Mouse (Mus musculus): ENCODE data around the gene Lrrc23. TPM values are rescaled to one million over a fixed set of nuclear protein-coding genes. Genes with fewer than 3 reads are reported as not detected.
A peak's percentile ranks its signal among the peaks of the same experiment; 100 is the strongest.

Lrrc23 gene
- 0.43 and 0.59 TPM in 2 replicates for polyA plus RNA-seq (2015; fragmentation: Nextera tagmentation; extraction: Ambion mirVana)

- no peak for TF ChIP-seq CTCF (IDR thresholded peaks at IDR 0.05; ENCODE audit: low read depth)
- Histone ChIP-seq H3K4me1 (replicated peaks; ENCODE audit: insufficient read depth, low read length) (no peaks in the 10 kb centered on the region), H3K4me2 (ENCODE audit: low read length) (peak within 1 kb of the TSS; percentile 60), H3K27ac (no peak within 1 kb of the TSS), H3K4me3 (replicated peaks; ENCODE audit: low read depth, low read length) (peak within 1 kb of the TSS; percentile 26), H3K27me3 (ENCODE audit: insufficient read depth, low read length) (no peaks in the 10 kb centered on the region), H3K9me3 (replicated peaks; ENCODE audit: low read length) (no peaks in the 10 kb centered on the region), H3K9ac (ENCODE audit: low read depth, low read length) (no peak within 1 kb of the TSS), H3K36me3 (ENCODE audit: insufficient read depth, low read length) (no peaks in the 10 kb centered on the region)
- WGBS = 2% methylated on average over 23 of the region's 23 CpGs
- ATAC-seq (replicated peaks; ENCODE audit: low FRiP score, low read depth) (peak; percentile 25), DNase-seq (ENCODE audit: low spot score) (peak; percentile 84)
Observed at GRCm38 (mm10) chr6:124779222-124779983, at the start of gene Lrrc23. Gene Lrrc23, minus strand, starts transcription at chr6:124779727.

GRCm38 (mm10) chr6:124828101-124828592 lies 48.6 kb upstream of the Lrrc23 start:
- Histone ChIP-seq H3K4me1 (replicated peaks; ENCODE audit: insufficient read depth, low read length) (peaks cover 5% of the 10 kb centered on the region; the same call in 1 of the 2 replicates), H3K27ac (peak overlapping the region; percentile 38; the same call in 1 of the 2 replicates), H3K27me3 (ENCODE audit: insufficient read depth, low read length) (no peaks in the 10 kb centered on the region), H3K4me2 (ENCODE audit: low read length) (peak overlapping the region; percentile 89), H3K9me3 (replicated peaks; ENCODE audit: low read length) (no peaks in the 10 kb centered on the region), H3K4me3 (replicated peaks; ENCODE audit: low read depth, low read length) (peak overlapping the region; percentile 67), H3K36me3 (ENCODE audit: insufficient read depth, low read length) (peaks cover 28% of the 10 kb centered on the region), H3K9ac (ENCODE audit: low read depth, low read length) (peak overlapping the region; percentile 52)
- DNase-seq (ENCODE audit: low spot score) (peak; percentile 61), ATAC-seq (replicated peaks; ENCODE audit: low FRiP score, low read depth) (no peak)
- TF ChIP-seq CTCF (IDR thresholded peaks at IDR 0.05; ENCODE audit: low read depth) = peak; percentile 23; the same call in 1 of the 2 replicates
- WGBS = 17% methylated on average over 10 of the region's 10 CpGs

- H3K4me2 ChIP-seq (ENCODE audit: low read length) = no peak overlapping the region
- peaks cover 84% of the 10 kb centered on the region for H3K36me3 ChIP-seq (ENCODE audit: insufficient read depth, low read length)
- no peak overlapping the region for H3K4me3 ChIP-seq (replicated peaks; ENCODE audit: low read depth, low read length)
- H3K27me3 ChIP-seq (ENCODE audit: insufficient read depth, low read length) = no peaks in the 10 kb centered on the region
- no peak for ATAC-seq (replicated peaks; ENCODE audit: low FRiP score, low read depth)
- WGBS = 97% methylated on average over 4 of the region's 4 CpGs
- H3K27ac ChIP-seq = no peak overlapping the region
- no peak for DNase-seq (ENCODE audit: low spot score)
- no peak overlapping the region for H3K9ac ChIP-seq (ENCODE audit: low read depth, low read length)
- no peaks in the 10 kb centered on the region for H3K4me1 ChIP-seq (replicated peaks; ENCODE audit: insufficient read depth, low read length)
- no peaks in the 10 kb centered on the region for H3K9me3 ChIP-seq (replicated peaks; ENCODE audit: low read length)
- no peak for TF ChIP-seq CTCF (IDR thresholded peaks at IDR 0.05; ENCODE audit: low read depth)
Observed at GRCm38 (mm10) chr6:124822049-124822448, 42.5 kb upstream of the Lrrc23 start.

GRCm38 (mm10) chr6:124820891-124821290 lies 41.4 kb upstream of the Lrrc23 start:
- H3K27me3 ChIP-seq (ENCODE audit: insufficient read depth, low read length) = no peaks in the 10 kb centered on the region
- no peaks in the 10 kb centered on the region for H3K9me3 ChIP-seq (replicated peaks; ENCODE audit: low read length)
- no peak for TF ChIP-seq CTCF (IDR thresholded peaks at IDR 0.05; ENCODE audit: low read depth)
- H3K9ac ChIP-seq (ENCODE audit: low read depth, low read length) = no peak overlapping the region
- 92% methylated on average over 5 of the region's 5 CpGs for WGBS
- ATAC-seq (replicated peaks; ENCODE audit: low FRiP score, low read depth) = no peak
- no peak overlapping the region for H3K27ac ChIP-seq
- peaks cover 83% of the 10 kb centered on the region for H3K36me3 ChIP-seq (ENCODE audit: insufficient read depth, low read length)
- no peak for DNase-seq (ENCODE audit: low spot score)
- no peak overlapping the region for H3K4me2 ChIP-seq (ENCODE audit: low read length)
- H3K4me1 ChIP-seq (replicated peaks; ENCODE audit: insufficient read depth, low read length) = no peaks in the 10 kb centered on the region
- no peak overlapping the region for H3K4me3 ChIP-seq (replicated peaks; ENCODE audit: low read depth, low read length)

GRCm38 (mm10) chr6:124817971-124818370 lies 38.4 kb upstream of the Lrrc23 start:
- H3K4me1 ChIP-seq (replicated peaks; ENCODE audit: insufficient read depth, low read length) = peaks cover 5% of the 10 kb centered on the region; the same call in 1 of the 2 replicates
- DNase-seq (ENCODE audit: low spot score) = no peak
- H3K9ac ChIP-seq (ENCODE audit: low read depth, low read length) = no peak overlapping the region
- TF ChIP-seq CTCF (IDR thresholded peaks at IDR 0.05; ENCODE audit: low read depth) = no peak
- 90% methylated on average over 8 of the region's 8 CpGs for WGBS
- no peak overlapping the region for H3K27ac ChIP-seq
- H3K27me3 ChIP-seq (ENCODE audit: insufficient read depth, low read length) = no peaks in the 10 kb centered on the region
- H3K36me3 ChIP-seq (ENCODE audit: insufficient read depth, low read length) = peaks cover 57% of the 10 kb centered on the region
- ATAC-seq (replicated peaks; ENCODE audit: low FRiP score, low read depth) = no peak
- no peaks in the 10 kb centered on the region for H3K9me3 ChIP-seq (replicated peaks; ENCODE audit: low read length)
- H3K4me3 ChIP-seq (replicated peaks; ENCODE audit: low read depth, low read length) = no peak overlapping the region
- no peak overlapping the region for H3K4me2 ChIP-seq (ENCODE audit: low read length)

GRCm38 (mm10) chr6:124817563-124817962 lies 38.0 kb upstream of the Lrrc23 start:
- H3K27me3 ChIP-seq (ENCODE audit: insufficient read depth, low read length) = no peaks in the 10 kb centered on the region
- H3K9ac ChIP-seq (ENCODE audit: low read depth, low read length) = no peak overlapping the region
- WGBS = over 99% methylated on average over 8 of the region's 8 CpGs
- no peak overlapping the region for H3K27ac ChIP-seq
- peaks cover 53% of the 10 kb centered on the region for H3K36me3 ChIP-seq (ENCODE audit: insufficient read depth, low read length)
- no peak overlapping the region for H3K4me2 ChIP-seq (ENCODE audit: low read length)
- ATAC-seq (replicated peaks; ENCODE audit: low FRiP score, low read depth) (no peak), DNase-seq (ENCODE audit: low spot score) (no peak)
- H3K9me3 ChIP-seq (replicated peaks; ENCODE audit: low read length) = no peaks in the 10 kb centered on the region
- no peak overlapping the region for H3K4me3 ChIP-seq (replicated peaks; ENCODE audit: low read depth, low read length)
- TF ChIP-seq CTCF (IDR thresholded peaks at IDR 0.05; ENCODE audit: low read depth) = no peak
- H3K4me1 ChIP-seq (replicated peaks; ENCODE audit: insufficient read depth, low read length) = peaks cover 9% of the 10 kb centered on the region; the same call in 1 of the 2 replicates
